Mouse (Mus musculus) brain, embryonic 14.5 days (tissue): ENCODE results near the gene Eva1b.

Experiments used
- CTCF ChIP-seq: fragments of 200-500 bp; IDR thresholded peaks from 2 replicates; pipeline ENCODE4 v1.5.1; 2012; ENCODE audit warnings: inconsistent platforms, mild to moderate bottlenecking, moderate library complexity, borderline replicate concordance; ENCODE audit not compliant: insufficient read depth, insufficient read length; ENCODE audit errors: extremely low read depth
- POLR2A ChIP-seq: fragments of 200-500 bp; IDR thresholded peaks from 2 replicates; pipeline ENCODE4 v1.6.1; 2012; ENCODE audit warnings: mild to moderate bottlenecking, inconsistent platforms, borderline replicate concordance; ENCODE audit not compliant: poor library complexity, insufficient read depth, insufficient read length, severe bottlenecking; ENCODE audit errors: extremely low read depth

DNA sequence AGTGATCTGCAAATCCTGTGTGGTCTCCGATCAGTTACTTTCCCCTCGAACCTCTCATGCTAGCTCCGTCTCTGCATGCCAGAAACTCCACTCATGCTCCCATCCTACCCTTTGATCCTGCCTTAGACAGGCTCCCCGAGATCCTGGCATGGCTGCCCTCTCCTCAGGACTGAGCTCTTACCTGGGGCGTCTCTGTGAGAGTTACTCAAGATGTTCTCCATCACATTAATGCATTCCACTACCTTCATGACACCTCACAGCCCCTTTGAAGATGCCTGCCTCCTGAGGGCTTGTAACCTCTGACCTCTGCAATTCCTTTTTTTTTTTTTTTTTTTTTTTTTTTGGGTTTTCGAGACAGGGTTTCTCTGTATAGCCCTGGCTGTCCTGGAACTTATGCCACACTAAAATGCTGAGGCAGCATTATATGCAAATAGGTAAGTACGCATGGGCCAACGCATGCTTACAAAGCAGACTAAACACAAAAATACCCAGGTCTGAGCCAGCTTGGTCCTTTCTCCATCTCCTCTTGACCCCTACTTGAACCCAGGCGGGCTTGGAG, 491 bp upstream of the Eva1b start:
- no peak for TF ChIP-seq POLR2A
- TF ChIP-seq CTCF = no peak
